Mouse (Mus musculus): ENCODE measurements at regions not wholly inside any gene's neighbourhood (a gene's known extent, or its start where the extent isn't known, plus 50 kb on each side); places are given as distances from the start of the nearest gene placed in this dataset.
A peak's percentile ranks its signal among the peaks of the same experiment; 100 is the strongest.

DNA sequence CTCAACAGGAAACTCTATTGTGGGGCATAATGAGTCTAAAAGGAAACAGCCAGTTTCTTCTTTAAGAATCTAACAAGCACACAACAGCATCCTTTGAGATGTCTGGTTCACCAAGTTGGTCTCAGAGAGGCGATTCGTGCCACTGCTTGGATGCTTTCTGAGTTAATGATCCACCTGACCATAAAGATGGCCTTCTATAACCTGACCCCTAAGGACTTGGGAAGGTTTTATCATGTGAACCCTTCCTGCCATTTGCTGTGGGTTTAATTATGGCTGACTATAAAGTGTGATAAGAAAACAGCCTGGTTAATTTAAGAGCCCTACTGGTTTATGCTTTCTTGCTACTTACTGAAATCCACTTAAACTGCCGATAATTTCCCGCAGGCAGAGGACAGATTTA is 363.0 kb upstream of the Arid1b start:
- intact Hi-C loops (cut with DNase I; ENCODE audit: low total_unique reads): no loop called here
- no peak for DNase-seq

DNA sequence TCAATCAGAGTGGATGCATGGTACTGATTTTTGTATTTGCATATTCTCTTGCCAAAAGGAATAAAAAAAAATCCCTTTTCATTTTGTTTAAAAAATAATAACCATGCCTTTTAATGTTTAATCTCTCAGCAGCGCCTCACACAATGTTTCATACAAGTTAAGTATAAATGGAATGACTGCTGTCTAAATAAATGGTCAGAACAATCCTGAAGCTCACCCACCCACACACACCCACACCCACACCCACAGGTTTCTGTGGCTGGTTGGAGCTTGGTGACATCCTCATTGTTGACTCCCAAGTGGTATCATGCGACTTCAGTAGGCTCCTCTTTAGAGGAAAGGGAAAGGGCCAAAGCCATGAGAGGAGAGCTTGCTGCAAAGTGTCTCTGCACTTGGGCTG is 361.6 kb upstream of the Arid1b start:
- intact Hi-C loops (cut with DNase I; ENCODE audit: low total_unique reads): no loop called here

DNA sequence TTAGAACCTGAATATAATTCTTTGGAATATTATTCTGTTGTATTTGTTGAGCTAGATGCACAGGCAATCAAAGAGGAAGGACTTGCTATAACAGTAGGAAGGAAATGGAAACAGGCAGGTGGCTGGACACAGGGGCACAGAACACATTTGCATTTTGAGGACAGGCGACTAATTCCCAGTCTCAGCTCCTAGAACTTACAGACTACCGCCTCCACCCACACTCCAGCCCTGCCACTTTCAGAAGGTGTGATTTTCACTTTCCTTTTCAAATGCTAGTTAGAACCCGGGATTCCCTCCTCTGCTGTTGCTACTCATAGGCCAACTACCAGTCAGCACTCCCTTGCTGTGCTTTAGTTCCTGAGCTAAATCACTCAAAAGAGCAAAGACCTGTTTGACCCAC is 360.4 kb upstream of the Arid1b start:
- no peak for DNase-seq
- intact Hi-C loops (cut with DNase I; ENCODE audit: low total_unique reads): no loop called here

More for the DNA sequence above, 361.6 kb upstream of the Arid1b start:
- DNase-seq: no peak

DNA sequence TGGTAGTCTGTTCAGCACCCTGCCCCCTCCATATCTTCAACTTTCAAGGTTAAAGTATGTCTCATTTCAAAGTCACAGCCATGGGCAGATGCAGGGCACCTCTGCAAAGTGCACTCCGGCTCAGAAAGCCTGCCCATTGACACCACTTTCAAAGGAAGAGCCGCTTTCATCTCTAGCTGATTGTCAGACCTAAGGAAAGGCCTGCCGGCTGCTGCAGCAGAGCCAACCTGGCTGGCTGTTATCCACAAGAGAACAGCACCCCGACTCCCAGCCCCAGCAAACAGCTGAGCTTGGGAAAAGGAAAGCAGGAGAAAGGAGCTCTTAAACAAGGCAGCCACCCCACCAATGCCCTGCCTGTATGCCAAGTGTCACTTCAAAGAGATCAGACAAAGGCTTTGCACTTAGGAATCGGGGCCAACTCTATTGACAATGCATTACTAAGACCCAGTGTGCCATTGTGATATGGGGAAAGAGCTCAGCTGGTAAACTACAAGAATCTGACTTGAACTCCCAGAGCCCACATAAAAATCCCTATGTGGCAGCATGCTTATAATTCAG is 357.3 kb upstream of the Arid1b start:
- no peak for DNase-seq
- intact Hi-C loops (cut with DNase I; ENCODE audit: low total_unique reads): no loop called here

DNA sequence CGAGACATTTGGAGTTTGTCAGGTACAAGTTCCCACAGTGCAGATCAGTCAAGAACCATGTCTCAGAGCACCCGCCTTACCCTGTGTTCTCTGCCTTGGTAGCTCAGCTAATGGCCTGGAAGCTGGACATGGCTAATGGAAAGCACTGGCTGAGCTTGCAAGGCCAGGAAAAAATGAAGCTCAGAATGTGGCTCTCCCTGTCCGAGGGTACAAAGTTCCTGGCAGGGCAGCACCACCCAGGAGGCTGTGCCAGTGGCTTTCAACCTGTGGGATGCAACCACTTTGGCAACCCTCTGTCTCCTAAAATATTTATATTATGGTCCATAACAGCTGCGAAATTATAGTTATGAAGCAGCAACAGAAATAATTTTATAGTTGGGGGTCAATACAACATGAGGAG is 354.6 kb upstream of the Arid1b start:
- intact Hi-C loops (cut with DNase I; ENCODE audit: low total_unique reads): no loop called here
- DNase-seq: no peak

DNA sequence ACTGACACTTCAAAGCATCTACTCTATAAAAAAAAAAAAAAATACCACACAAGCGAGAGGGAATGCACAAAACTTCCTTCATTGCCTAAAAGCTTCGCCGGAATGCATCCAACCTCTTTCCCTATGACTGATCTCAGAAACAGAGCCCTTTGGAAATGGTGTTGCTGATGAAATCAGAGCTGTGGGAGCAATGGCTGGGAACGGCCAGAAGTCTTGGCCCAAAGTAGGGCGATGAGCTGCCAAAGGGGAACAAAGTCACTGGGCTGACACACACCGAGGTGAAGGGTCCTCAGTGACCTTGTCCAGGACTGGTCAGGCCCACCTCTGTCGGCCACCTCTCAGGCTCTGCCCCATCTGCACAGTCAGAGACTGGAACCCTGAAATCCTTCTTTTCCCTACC is 353.6 kb upstream of the Arid1b start:
- peak; percentile 68 for DNase-seq
- intact Hi-C loops (cut with DNase I; ENCODE audit: low total_unique reads): no loop called here

DNA sequence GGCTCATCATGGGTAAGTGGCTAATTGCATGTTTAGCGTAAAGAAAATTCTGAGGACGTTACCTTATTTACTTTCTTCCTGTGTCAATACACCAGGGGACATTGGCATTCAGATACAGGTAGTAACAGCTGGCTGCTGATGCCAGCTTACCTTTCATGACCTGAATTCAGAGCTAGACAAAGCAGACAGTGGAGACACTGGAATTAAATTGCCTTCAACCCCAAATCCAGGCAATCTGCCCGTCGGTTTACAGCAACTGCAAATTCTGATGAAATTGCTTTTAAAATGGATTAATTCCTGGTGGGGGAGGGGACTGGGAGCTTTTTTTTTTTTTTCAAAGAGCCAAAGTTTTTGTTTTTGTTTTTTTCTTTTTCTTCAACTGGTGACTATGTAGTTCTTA is 353.0 kb upstream of the Arid1b start:
- intact Hi-C loops (cut with DNase I; ENCODE audit: low total_unique reads): no loop called here
- peak; percentile 43 for DNase-seq

DNA sequence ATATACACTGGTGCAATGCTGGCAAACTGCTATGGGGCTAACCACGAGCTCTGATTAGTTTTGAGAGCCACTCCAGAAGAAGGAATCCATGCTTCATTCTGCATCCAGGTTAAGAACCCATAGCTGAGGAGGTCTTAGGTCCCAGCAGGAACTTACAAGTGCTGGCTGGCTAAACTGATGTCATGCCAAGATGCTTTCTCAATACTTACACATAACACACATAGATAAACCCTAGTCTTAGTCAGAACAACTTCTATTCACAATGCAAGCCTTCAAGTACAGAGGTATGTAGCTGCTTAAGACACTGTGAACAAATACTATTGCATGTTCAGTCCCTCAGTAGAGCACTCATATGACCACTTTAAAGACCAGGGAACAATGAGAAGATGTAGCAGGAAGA is 352.1 kb upstream of the Arid1b start:
- intact Hi-C loops (cut with DNase I; ENCODE audit: low total_unique reads): no loop called here
- DNase-seq: no peak

DNA sequence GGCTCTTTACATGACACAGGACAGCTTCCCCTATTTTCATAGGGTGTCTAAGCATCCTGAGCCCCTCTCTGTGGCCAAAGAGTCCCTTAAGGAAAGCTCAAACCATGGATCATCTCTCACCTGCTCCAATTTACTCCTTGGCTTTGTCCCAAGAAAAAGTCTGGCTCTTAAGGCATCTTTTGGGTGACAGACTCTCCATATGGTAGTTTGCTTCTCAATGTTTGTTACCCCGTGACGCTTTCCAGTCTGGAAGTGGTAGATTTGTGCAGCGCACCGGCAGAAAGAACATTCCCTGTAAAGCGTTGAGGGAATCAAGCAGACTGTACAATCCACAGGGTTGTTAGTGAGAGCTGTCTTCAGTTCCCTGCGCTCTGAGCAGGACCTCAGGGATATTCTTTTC is 350.8 kb upstream of the Arid1b start:
- intact Hi-C loops (cut with DNase I; ENCODE audit: low total_unique reads): no loop called here
- DNase-seq: no peak

DNA sequence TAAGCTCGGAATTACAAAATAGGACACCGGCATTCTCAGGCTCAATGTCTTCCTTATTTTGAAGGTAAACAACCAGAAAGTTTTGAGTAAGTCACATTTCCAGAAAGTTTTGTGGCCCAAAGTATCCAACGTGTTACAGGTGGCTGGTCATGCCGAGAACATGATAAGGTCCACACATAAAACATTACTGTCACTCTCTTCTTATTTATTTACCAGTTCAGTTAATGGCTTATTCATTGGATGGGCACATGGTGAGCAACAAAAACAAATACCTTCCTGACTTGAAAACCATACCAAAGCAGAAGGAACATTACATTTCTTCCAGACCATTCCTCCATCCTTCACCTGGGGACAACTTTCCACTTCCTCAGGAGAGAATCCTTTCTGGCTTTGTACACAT is 345.5 kb upstream of the Arid1b start:
- intact Hi-C loops (cut with DNase I; ENCODE audit: low total_unique reads): no loop called here
- no peak for DNase-seq

DNA sequence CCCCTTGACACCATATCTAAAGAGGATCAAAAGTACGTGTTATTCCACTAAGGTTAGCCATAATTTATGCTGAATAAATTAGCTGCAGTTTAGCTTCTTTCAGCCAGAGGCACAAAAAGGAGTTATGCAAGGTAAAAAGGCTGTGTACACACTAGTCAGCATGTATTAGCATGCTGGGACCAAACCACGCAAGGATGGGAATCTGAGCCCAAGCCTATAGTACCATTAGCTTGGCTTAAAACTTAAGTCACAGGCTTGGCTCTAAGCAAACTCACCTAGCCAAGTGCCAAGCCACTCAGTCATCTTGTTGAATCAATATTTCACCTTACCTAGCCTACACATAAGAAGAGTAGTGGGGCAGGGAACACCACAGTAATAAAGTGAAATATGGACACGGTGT is 339.9 kb upstream of the Arid1b start:
- DNase-seq: no peak
- intact Hi-C loops (cut with DNase I; ENCODE audit: low total_unique reads): no loop called here

DNA sequence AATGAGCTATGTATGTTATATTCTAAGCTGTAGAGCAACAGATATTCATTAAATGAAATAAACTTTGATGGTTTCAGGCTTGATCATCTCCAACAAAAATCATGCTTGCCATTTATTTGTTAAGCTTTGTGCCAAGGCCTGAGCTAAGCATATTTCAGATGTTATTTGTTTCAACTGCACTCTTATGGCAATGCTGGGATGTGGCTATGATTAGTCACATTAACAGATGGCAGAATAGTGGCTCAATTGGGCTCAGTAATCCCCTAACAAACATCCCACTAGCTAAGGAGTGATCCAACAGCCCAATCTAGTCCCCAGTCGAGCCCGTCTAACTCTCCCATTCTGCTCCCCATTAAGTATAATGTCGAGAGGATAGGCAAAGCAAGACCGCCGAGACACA is 332.1 kb upstream of the Arid1b start:
- DNase-seq: no peak
- intact Hi-C loops (cut with DNase I; ENCODE audit: low total_unique reads): no loop called here

DNA sequence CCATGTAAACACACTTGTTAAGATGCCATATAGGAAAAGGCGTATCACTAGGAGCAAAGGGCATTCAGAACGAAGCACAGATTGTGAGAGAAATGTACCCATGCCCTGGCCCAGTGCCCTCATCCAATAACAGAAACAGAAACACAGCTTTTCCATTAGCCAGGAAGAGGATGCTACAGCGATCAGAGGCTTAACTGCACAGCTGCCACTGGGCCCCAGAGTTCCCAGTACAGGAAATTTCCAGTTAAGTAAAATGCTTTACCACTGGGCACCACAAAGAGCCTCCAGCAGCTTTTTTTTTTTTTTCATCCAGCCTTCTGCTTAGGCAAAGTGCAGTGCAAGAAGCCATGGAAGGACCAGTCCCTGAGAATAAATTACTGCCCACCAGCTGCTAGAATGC is 325.6 kb upstream of the Arid1b start:
- DNase-seq: no peak
- intact Hi-C loops (cut with DNase I; ENCODE audit: low total_unique reads): no loop called here

DNA sequence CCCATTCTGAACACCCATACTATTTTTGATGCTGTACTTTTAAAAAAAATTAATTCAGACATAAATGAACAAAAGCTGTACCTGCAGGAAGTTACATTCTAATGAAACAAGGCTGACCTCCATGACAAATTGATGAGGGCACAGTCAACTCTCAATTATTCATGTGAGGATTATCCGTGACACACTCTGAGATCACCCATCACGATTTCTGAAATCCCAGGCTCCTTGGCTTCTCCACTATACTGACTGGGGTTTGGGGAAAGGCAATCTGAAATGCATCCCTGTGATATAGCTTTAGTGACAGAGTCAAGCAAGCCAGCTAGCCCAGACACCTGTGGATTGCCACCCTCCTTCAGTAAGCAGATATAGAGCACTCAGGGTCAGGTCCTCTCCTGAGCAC is 320.9 kb upstream of the Arid1b start:
- intact Hi-C loops (cut with DNase I; ENCODE audit: low total_unique reads): no loop called here
- DNase-seq: no peak

DNA sequence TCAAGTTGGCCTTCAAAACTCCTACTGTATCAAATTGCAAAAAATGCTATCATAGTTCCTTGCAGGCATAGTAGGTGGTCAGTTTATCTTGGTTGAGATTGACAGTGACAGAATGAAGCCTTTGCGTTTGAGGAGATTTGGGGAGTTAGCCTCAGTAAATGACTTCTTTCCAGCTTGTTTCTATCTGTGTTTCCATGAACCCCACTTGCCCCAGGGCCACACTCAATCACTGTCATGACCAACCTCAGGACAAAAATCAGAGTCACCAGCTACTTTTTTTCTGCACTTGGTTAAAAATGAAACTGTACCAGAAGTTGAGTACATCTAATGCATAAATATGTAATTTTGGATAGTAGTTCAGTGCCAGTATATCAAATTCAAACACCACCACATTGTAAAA is 287.7 kb upstream of the Arid1b start:
- intact Hi-C loops (cut with DNase I; ENCODE audit: low total_unique reads): no loop called here
- DNase-seq: no peak

DNA sequence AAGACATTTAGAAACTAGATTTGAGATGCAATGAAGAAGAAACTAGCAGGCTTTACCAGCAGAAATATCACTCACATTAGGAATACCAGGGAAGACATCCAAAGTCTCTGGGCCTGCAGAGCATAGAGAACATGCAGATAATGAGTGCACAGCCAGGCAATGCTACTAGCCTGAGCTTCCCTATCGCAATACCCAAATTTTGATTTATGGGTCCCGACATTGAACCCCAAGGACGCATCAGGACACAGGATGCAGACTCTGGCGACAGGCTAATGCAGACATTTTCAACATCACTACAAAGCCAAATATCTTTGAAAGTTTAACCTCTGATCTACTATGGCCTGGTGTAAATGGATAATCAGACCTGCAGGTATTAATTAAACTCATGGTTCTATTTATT is 273.1 kb upstream of the Arid1b start:
- DNase-seq: no peak
- intact Hi-C loops (cut with DNase I; ENCODE audit: low total_unique reads): no loop called here

DNA sequence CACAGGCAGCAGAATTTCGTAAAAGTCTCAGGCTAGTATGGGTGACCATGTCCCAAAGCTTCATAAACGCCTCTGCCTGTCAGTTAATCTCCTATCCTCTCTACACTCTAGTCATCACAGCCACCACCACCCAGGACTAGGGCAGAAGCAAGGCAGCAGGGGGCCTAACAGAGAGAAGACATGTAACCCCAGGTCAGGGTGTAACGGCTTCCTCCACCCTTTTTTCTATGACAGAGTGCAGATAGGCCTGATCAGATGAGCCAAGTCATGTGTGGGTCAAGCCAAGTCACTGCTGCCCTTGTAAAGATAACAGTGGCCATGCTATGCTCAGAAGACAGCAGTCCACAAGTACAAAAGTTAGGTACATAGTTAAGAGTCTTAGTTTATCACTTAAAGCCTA is 270.1 kb upstream of the Arid1b start:
- intact Hi-C loops (cut with DNase I; ENCODE audit: low total_unique reads): no loop called here
- no peak for DNase-seq

DNA sequence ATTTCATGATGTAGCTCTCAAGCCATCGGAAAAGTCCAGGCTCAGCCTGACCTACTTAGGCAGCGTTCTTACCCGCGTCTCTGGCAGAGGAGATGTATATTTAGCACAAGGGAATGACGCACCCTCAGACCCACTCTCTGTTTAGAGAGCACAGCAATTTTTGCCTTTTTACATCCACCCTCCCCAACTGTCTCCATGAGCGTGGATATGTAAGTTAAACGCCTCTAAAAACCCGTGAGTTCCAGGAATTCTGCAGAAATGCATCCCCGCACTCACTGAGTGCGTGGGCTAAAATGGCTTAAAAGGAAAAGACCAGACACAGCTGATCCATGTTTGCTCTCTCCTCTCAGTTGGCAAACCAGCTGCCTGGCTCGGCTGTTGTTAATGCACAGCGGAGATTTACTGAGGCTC is 267.8 kb upstream of the Arid1b start:
- intact Hi-C loops (cut with DNase I; ENCODE audit: low total_unique reads): no loop called here

DNA sequence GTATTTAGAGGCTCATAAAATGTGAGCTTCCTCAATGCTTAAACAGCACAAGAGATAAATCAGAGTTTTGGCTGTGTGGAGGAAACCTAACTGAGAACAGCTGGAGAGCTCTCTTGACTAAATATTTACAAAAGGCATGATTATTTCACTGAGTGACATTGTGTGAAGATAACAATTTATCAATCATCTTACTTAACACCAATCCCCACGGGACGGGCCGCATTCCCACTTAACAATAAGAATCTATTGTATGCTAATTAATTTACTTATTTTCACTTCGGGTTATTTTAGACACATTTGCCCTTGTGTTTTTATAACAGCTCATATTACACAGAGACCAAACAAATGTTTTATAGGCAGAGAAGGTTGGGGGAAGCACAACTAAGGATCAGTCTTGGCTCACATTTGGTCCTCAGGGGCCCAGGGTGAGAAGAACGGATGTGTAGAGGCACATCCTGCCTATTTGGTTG is 259.7 kb upstream of the Arid1b start:
- intact Hi-C loops (cut with DNase I; ENCODE audit: low total_unique reads): no loop called here
- peak; percentile 33 for DNase-seq

More for the DNA sequence above, 267.8 kb upstream of the Arid1b start:
- DNase-seq: no peak

DNA sequence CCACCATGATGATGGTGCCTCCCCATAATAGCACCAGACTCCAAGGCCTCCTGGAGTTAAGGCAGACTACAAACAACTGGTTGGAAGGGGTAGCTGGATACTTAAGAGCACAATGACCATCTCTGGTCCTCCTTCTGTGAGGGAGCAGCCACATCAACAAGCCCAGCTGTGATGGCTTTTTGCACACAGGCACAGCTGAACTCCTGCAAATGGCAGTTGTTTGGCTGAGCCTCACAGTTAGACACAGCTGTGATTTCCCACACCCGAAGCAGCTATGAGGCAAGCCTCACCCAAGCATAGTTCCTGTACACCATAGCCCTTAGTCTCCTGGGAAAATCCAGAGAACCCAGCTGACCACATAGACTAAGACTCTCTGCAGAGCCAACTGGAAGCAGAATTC is 258.9 kb upstream of the Arid1b start:
- peak; percentile 33 for DNase-seq
- intact Hi-C loops (cut with DNase I; ENCODE audit: low total_unique reads): no loop called here

DNA sequence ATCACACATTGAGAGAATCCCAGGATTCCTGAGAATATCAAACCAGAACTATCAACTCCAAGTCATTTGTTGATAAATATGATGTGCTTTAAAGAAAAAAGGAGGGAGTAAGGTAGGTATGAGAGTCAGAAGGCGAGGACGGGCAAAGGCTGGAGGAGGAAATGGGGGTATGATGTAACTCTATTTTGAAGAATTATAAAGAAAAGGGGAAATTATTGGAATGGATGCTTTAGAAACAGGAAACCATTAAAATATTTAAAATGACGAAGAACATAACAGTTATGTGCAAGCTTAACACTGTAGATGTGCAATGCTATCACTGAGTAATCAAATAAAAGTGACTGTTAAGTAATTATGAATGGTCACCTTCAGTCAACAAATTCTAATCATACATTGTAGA is 257.4 kb upstream of the Arid1b start:
- intact Hi-C loops (cut with DNase I; ENCODE audit: low total_unique reads): no loop called here
- no peak for DNase-seq

DNA sequence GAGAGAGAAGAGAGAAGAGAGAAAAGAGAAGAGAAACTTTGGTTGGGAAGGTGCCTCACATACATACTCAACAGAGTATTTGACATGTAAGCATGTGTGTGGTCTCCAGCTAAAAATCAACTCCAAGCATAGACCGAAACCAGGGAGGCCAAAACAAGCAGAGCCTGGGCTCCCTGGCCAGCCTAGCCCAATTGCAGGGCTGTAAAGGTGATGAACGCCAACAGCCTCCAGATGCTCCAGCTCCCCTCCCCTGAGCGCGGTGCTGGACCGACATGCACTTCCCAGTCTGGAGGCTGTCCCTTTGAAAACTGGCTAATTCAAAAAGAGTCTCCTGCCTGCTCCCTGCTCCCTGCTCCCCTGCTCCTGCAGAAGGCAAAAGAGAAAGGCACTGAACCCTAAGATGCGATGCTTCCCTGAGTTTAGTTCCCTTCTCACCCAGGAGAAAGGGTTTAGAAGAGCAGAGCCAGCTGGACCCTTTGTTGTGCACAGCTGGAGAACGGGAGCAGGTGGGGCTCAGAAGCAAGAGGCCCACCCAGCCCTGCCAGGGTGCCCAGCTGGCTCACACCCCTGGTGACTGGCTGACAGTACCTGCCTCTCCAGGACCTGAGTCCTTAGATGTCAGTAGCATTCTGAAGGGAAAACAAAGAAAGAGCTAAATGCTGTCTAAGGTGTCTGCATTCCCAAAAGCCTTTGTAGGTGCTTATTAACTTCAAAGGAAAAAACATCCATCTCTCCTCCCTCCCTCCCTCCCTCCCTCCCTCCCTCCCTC is 255.2 kb upstream of the Arid1b start:
- intact Hi-C loops (cut with DNase I; ENCODE audit: low total_unique reads): no loop called here

More for the DNA sequence above, 255.2 kb upstream of the Arid1b start:
- DNase-seq: peak; percentile 16
